Mouse (Mus musculus): ENCODE results near the gene Nsf.
A peak's percentile ranks its signal among the peaks of the same experiment; 100 is the strongest.
"Not testable (repeated sequence)": the region's sequence is repeated elsewhere in the genome, so short reads cannot be mapped to it uniquely, and the experiment has no call there.

GRCm38 (mm10) chr11:103990049-103990557 lies 36.2 kb upstream of the Nsf start:
- not testable (repeated sequence) for TF ChIP-seq CTCF (IDR thresholded peaks at IDR 0.05; ENCODE audit: low read depth, low read length)
- TF ChIP-seq POLR2A (IDR thresholded peaks at IDR 0.05; ENCODE audit: insufficient read depth, low read length), result peak; percentile 51

Measured in ES-Bruce4 (cell line).